Mouse (Mus musculus): Measurements from ENCODE around the gene Rab3ip.

GRCm38 (mm10) chr10:116931497-116932179 lies 18.9 kb downstream of the Rab3ip start:
- no peak for TF ChIP-seq POLR2A (IDR thresholded peaks at IDR 0.05; ENCODE audit: low read depth, low read length)
- TF ChIP-seq CTCF (IDR thresholded peaks at IDR 0.05; ENCODE audit: extremely low read depth, insufficient read depth, insufficient read length, insufficient replicate concordance) = no peak

Measured in spleen, adult 2 months (tissue).